In genomic region chr10:127333152-127333551, GRCm38 (mm10) we compare ENCODE assay signal across 12 mouse cellular contexts. TPM values are rescaled to one million over a fixed set of nuclear protein-coding genes. Genes with fewer than 3 reads are reported as not detected.
DNase-seq lines count a peak whose midpoint lies in the region; ATAC-seq and TF ChIP-seq lines count a peak whose summit lies in the region.
"Had no signal": no experiment of that assay in that cellular context is flagged by ENCODE, and none has a peak within 500 bp of the region (broad histone marks: within the 10 kb centered on the region; RNA-seq: fewer than 3 reads in every experiment).

No protein-coding gene starts in this region.

- H3K4me1 ChIP-seq in MEL (ENCODE audit: control insufficient read depth in 1 of 2, insufficient read depth in 2 of 2, low read length in 2 of 2) = no peaks in the 10 kb centered on the region
- H3K4me1 ChIP-seq in liver, postnatal 0 days (ENCODE audit: insufficient read depth) = no peaks in the 10 kb centered on the region

- no peak for TF ChIP-seq POLR2A in MEL (IDR thresholded peaks at IDR 0.05; ENCODE audit: control insufficient read depth in 1 of 2, insufficient read depth in 1 of 2, low read depth in 1 of 2, low read length in 2 of 2, poor library complexity in 1 of 2)

- H3K9me3 ChIP-seq in MEL (replicated peaks; ENCODE audit: insufficient read depth, low read length) = no peaks in the 10 kb centered on the region
- H3K9me3 ChIP-seq in liver, postnatal 0 days (ENCODE audit: low read length) = no peaks in the 10 kb centered on the region

- WGBS in liver, postnatal 0 days (ENCODE audit: insufficient replicate concordance) = 56% methylated on average over 5 of the region's 5 CpGs

- no peak for DNase-seq in layer of hippocampus, adult 2 months (ENCODE audit: low spot score in 2 of 2)
- no peak for DNase-seq in layer of hippocampus, adult 9-11 months
- DNase-seq in CD4-positive helper T cell, adult 2 months (ENCODE audit: low read depth, low spot score) = peak; percentile 49
- DNase-seq in MEL (ENCODE audit: low read depth, low spot score) = peak; percentile 71
- DNase-seq in liver, postnatal 0 days = peak; percentile 17
- DNase-seq in gastrocnemius, postnatal 10 days = no peak
- DNase-seq in adrenal gland, postnatal 14 days = no peak
- DNase-seq: cerebellum, adult 11 months; heart, postnatal 36 days; lung, postnatal 14 days had no signal

- H3K9ac ChIP-seq in MEL (ENCODE audit: control insufficient read depth, low read depth, low read length, poor library complexity, severe bottlenecking) = no peak overlapping the region
- H3K9ac ChIP-seq in liver, postnatal 0 days (replicated peaks) = no peak overlapping the region

- no peak overlapping the region for H3K27ac ChIP-seq in layer of hippocampus, adult 2 months
- no peak overlapping the region for H3K27ac ChIP-seq in MEL (ENCODE audit: control insufficient read depth, low read depth, low read length)
- no peak overlapping the region for H3K27ac ChIP-seq in liver, postnatal 0 days (ENCODE audit: low read depth)

- H3K27me3 ChIP-seq in MEL (ENCODE audit: control insufficient read depth in 1 of 2, insufficient read depth in 2 of 2, low read length in 2 of 2) = no peaks in the 10 kb centered on the region
- peaks cover 10% of the 10 kb centered on the region; the same call in 1 of the 2 replicates for H3K27me3 ChIP-seq in liver, postnatal 0 days (ENCODE audit: insufficient read depth, low read length)

- TF ChIP-seq RAD21 in MEL (IDR thresholded peaks at IDR 0.05; ENCODE audit: low read depth, low read length) = peak; percentile 77

- H3K4me3 ChIP-seq in layer of hippocampus, adult 2 months = no peak overlapping the region
- no peak overlapping the region for H3K4me3 ChIP-seq in MEL (ENCODE audit: control insufficient read depth in 1 of 2, insufficient read depth in 1 of 2, low read depth in 2 of 2, low read length in 2 of 2)
- no peak overlapping the region for H3K4me3 ChIP-seq in liver, postnatal 0 days (ENCODE audit: low read depth, low read length)

- TF ChIP-seq EP300 in MEL (IDR thresholded peaks at IDR 0.05; ENCODE audit: low read depth in 1 of 2, low read length in 2 of 2) = no peak
- no peak for TF ChIP-seq EP300 in liver, postnatal 0 days (IDR thresholded peaks at IDR 0.05; ENCODE audit: low read depth)

- no peaks in the 10 kb centered on the region for H3K79me2 ChIP-seq in MEL (ENCODE audit: control insufficient read depth, insufficient read depth, low read length, poor library complexity)

- peak; percentile 63 for TF ChIP-seq CTCF in layer of hippocampus, adult 2 months (conservative IDR thresholded peaks at IDR 0.05)
- TF ChIP-seq CTCF in MEL (IDR thresholded peaks at IDR 0.05 in 2 of 3, conservative IDR thresholded peaks at IDR 0.05 in 1 of 3; ENCODE audit: control insufficient read depth in 1 of 3, insufficient read depth in 1 of 3, low read depth in 2 of 3, low read length in 3 of 3, poor library complexity in 1 of 3, severe bottlenecking in 1 of 3) = peak; percentile 51 to 78 (median 53)
- peak; percentile 64 for TF ChIP-seq CTCF in liver, postnatal 0 days (IDR thresholded peaks at IDR 0.05; ENCODE audit: low read depth)

- ATAC-seq in liver, postnatal 0 days = no peak

- no peak overlapping the region for H3K4me2 ChIP-seq in liver, postnatal 0 days (ENCODE audit: low read depth, low read length)

- no peaks in the 10 kb centered on the region for H3K36me3 ChIP-seq in MEL (ENCODE audit: control insufficient read depth in 1 of 2, insufficient read depth in 2 of 2, low read length in 2 of 2)
- H3K36me3 ChIP-seq in liver, postnatal 0 days (replicated peaks; ENCODE audit: insufficient read depth, low read length) = no peaks in the 10 kb centered on the region

TF ChIP-seq in MEL, 35 proteins besides CTCF, POLR2A, EP300 and RAD21:
- TF ChIP-seq ZC3H11A (IDR thresholded peaks at IDR 0.05; ENCODE audit: low read depth, low read length) (peak; percentile 59; the same call in 1 of the 2 replicates), POLR2AphosphoS2 (IDR thresholded peaks at IDR 0.05; ENCODE audit: low read length) (no peak), SMC3 (IDR thresholded peaks at IDR 0.05; ENCODE audit: low read depth, low read length) (peak; percentile 66), TBP (IDR thresholded peaks at IDR 0.05; ENCODE audit: low read depth, low read length) (peak; percentile 38; the same call in 1 of the 2 replicates), MYC (IDR thresholded peaks at IDR 0.05; ENCODE audit: low read depth, low read length) (peak; percentile 83), JUND (IDR thresholded peaks at IDR 0.05; ENCODE audit: low read depth, low read length) (no peak), RCOR1 (IDR thresholded peaks at IDR 0.05; ENCODE audit: low read depth, low read length) (no peak), SIN3A (IDR thresholded peaks at IDR 0.05; ENCODE audit: low read length) (peak; percentile 49; the same call in 1 of the 2 replicates)

RNA-seq across cellular contexts. Expression of gene Gli1, which starts 8.6 kb away (rescaled TPM):
- total RNA-seq in layer of hippocampus, adult 2 months (2021) = 1 to 10 TPM; 2.5 to 3.1 TPM
- total RNA-seq in MEL (2012; rRNA removed) = 1.3 and 1.4 TPM in 2 replicates
- 1 to 10 TPM in 1 of 2 experiments, not detected in 1; 8.0 TPM for polyA plus RNA-seq in MEL (2012; ENCODE audit: insufficient read depth in 1 of 2, insufficient read length in 2 of 2, low read depth in 1 of 2, low replicate concordance in 2 of 2, missing spikeins in 1 of 2)
- 0.04 TPM in 2 replicates for polyA plus RNA-seq in liver, postnatal 0 days (2015; fragmentation: Nextera tagmentation; extraction: Ambion mirVana)
- total RNA-seq in gastrocnemius, postnatal 10 days (2021) = 1 to 10 TPM; 3.3 to 6.8 TPM
- 3.9 and 4.7 TPM in 2 replicates for total RNA-seq in adrenal gland, postnatal 14 days (2021)

RNA-seq across cellular contexts. Expression of gene Arhgap9, which starts 11.4 kb away (rescaled TPM):
- total RNA-seq in layer of hippocampus, adult 2 months (2021) = under 1 TPM; 0.56 to 0.79 TPM
- total RNA-seq in MEL (2012; rRNA removed) = 24.4 and 27.7 TPM in 2 replicates
- polyA plus RNA-seq in MEL (2012; ENCODE audit: insufficient read depth in 1 of 2, insufficient read length in 2 of 2, low read depth in 1 of 2, low replicate concordance in 2 of 2, missing spikeins in 1 of 2) = 10 to 100 TPM in 1 of 2 experiments, not detected in 1; 41.1 TPM
- 13.5 and 14.8 TPM in 2 replicates for polyA plus RNA-seq in liver, postnatal 0 days (2015; fragmentation: Nextera tagmentation; extraction: Ambion mirVana)
- total RNA-seq in gastrocnemius, postnatal 10 days (2021) = 1 to 10 TPM; 1.1 to 2.3 TPM
- 2.1 and 15.2 TPM in 2 replicates for total RNA-seq in adrenal gland, postnatal 14 days (2021)

RNA-seq across cellular contexts. Expression of gene Inhbe, which starts 21.1 kb away (rescaled TPM):
- not detected for total RNA-seq in layer of hippocampus, adult 2 months (2021)
- total RNA-seq in MEL (2012; rRNA removed) = not detected in 2 replicates
- polyA plus RNA-seq in MEL (2012; ENCODE audit: insufficient read depth in 1 of 2, insufficient read length in 2 of 2, low read depth in 1 of 2, low replicate concordance in 2 of 2, missing spikeins in 1 of 2) = under 1 TPM in 1 of 2 experiments, not detected in 1; 0.03 TPM
- 18.4 and 29.0 TPM in 2 replicates for polyA plus RNA-seq in liver, postnatal 0 days (2015; fragmentation: Nextera tagmentation; extraction: Ambion mirVana)
- not detected for total RNA-seq in gastrocnemius, postnatal 10 days (2021)
- 0.82 TPM in 1 of 2 replicates, not detected in the other for total RNA-seq in adrenal gland, postnatal 14 days (2021)
- total RNA-seq: heart, postnatal 36 days had no signal
- polyA plus RNA-seq: testis, adult 2 months had no signal

RNA-seq across cellular contexts. Expression of gene Mars, which starts 21.6 kb away (rescaled TPM):
- total RNA-seq in layer of hippocampus, adult 2 months (2021) = 10 to 100 TPM; 55.6 to 60.0 TPM
- total RNA-seq in MEL (2012; rRNA removed) = 147 and 162 TPM in 2 replicates
- 100 to 1,000 TPM in 1 of 2 experiments, not detected in 1; 195 TPM for polyA plus RNA-seq in MEL (2012; ENCODE audit: insufficient read depth in 1 of 2, insufficient read length in 2 of 2, low read depth in 1 of 2, low replicate concordance in 2 of 2, missing spikeins in 1 of 2)
- polyA plus RNA-seq in liver, postnatal 0 days (2015; fragmentation: Nextera tagmentation; extraction: Ambion mirVana) = 51.3 and 62.3 TPM in 2 replicates
- total RNA-seq in gastrocnemius, postnatal 10 days (2021) = 10 to 100 TPM; 44.5 to 54.8 TPM
- total RNA-seq in adrenal gland, postnatal 14 days (2021) = 81.9 and 98.4 TPM in 2 replicates

RNA-seq across cellular contexts. Expression of gene Inhbc, which starts 37.1 kb away (rescaled TPM):
- not detected for total RNA-seq in layer of hippocampus, adult 2 months (2021)
- not detected in 2 replicates for total RNA-seq in MEL (2012; rRNA removed)
- polyA plus RNA-seq in MEL (2012; ENCODE audit: insufficient read depth in 1 of 2, insufficient read length in 2 of 2, low read depth in 1 of 2, low replicate concordance in 2 of 2, missing spikeins in 1 of 2) = not detected
- polyA plus RNA-seq in liver, postnatal 0 days (2015; fragmentation: Nextera tagmentation; extraction: Ambion mirVana) = 21.0 and 27.2 TPM in 2 replicates
- total RNA-seq in gastrocnemius, postnatal 10 days (2021) = not detected
- total RNA-seq in adrenal gland, postnatal 14 days (2021) = 0.79 and 14.4 TPM in 2 replicates
- total RNA-seq: heart, postnatal 36 days; left cerebral cortex, postnatal 10 days had no signal

Comparison
In these comparisons a context has a peak if more than half of its experiments do, and no peak if none do; other contexts are left out.
1. DNase-seq: peak in CD4-positive helper T cell, adult 2 months (single experiment), MEL (single experiment) and liver, postnatal 0 days (single experiment); none in layer of hippocampus, adult 2 months (0 of 2), layer of hippocampus, adult 9-11 months (single experiment), gastrocnemius, postnatal 10 days (single experiment) and adrenal gland, postnatal 14 days (single experiment).
2. Peak in every context shown above with its lines, with median percentiles within 50 percentile points of each other: CTCF ChIP-seq.